Mouse (Mus musculus) lung, embryonic 14.5 days (tissue): ENCODE measurements around the gene Apbb2. TPM values are rescaled to one million over a fixed set of nuclear protein-coding genes. Genes with fewer than 3 reads are reported as not detected.

ENCODE experiments used
- ATAC-seq: fragments of 200-750 bp; cut with Nextera tagmentation; 2 replicates; pipeline ENCODE4 v1.8.0; 2017; ENCODE audit warnings: mild to moderate bottlenecking, moderate TSS enrichment, moderate library complexity; ENCODE audit not compliant: insufficient read depth
- DNase-seq: peaks from one replicate; pipeline ENCODE4 v3.0.0-alpha.2; 2015
- H3K27ac ChIP-seq: fragments of 300-500 bp; sonication (generic); 2 replicates; pipeline ENCODE4 v1.5.1; 2014; ENCODE audit warnings: low read depth, mild to moderate bottlenecking, moderate library complexity
- H3K27me3 ChIP-seq: fragments of 300-500 bp; sonication (generic); 2 replicates; pipeline ENCODE4 v1.6.1; 2014; ENCODE audit warnings: low read length, control low read depth; ENCODE audit not compliant: insufficient read depth
- H3K36me3 ChIP-seq: fragments of 300-500 bp; sonication (generic); 2 replicates; pipeline ENCODE4 v1.6.1; 2014; ENCODE audit warnings: control low read depth; ENCODE audit not compliant: insufficient read depth
- H3K4me1 ChIP-seq: fragments of 300-500 bp; sonication (generic); 2 replicates; pipeline ENCODE4 v1.6.1; 2014; ENCODE audit warnings: antibody characterized with exemption, control low read depth; ENCODE audit not compliant: insufficient read depth
- H3K4me2 ChIP-seq: fragments of 300-500 bp; sonication (generic); 2 replicates; pipeline ENCODE4 v1.6.1; 2014; ENCODE audit warnings: mild to moderate bottlenecking
- H3K4me3 ChIP-seq: fragments of 300-500 bp; sonication (generic); 2 replicates; pipeline ENCODE4 v1.5.1; 2014; ENCODE audit warnings: low read depth, low read length
- H3K9ac ChIP-seq: fragments of 300-500 bp; sonication (generic); 2 replicates; pipeline ENCODE4 v1.6.1; 2014
- H3K9me3 ChIP-seq: fragments of 300-500 bp; sonication (generic); 2 replicates; pipeline ENCODE4 v1.6.1; 2016; ENCODE audit warnings: low read depth, low read length, control low read depth
- CTCF ChIP-seq: IDR thresholded peaks from 2 replicates; pipeline ENCODE4 v1.5.1; 2016; ENCODE audit warnings: antibody characterized with exemption, low read depth
- WGBS: fragments of 180-500 bp; shearing (Covaris S2); extraction: QIAGEN DNeasy Blood & Tissue Kit; methylation state at CpG from one replicate; pipeline ENCODE4 v1.1.7; 2014; 5-methylcytosine and 5-hydroxymethylcytosine counted together
- polyA plus RNA-seq: library from polyadenylated mRNA; unstranded; fragments of >200 nt; fragmentation: Nextera tagmentation; extraction: Ambion mirVana; gene quantifications from 2 replicates; pipeline ENCODE4 v1.2.1, GENCODE M21; 2014

Apbb2 gene
- polyA plus RNA-seq, 1 experiment from 2014 or later, result 54.6 TPM

GRCm38 (mm10) chr5:66553933-66554332 is 64.7 kb downstream of the Apbb2 start:
- H3K27me3 ChIP-seq, result no peaks in the 10 kb centered on the region
- DNase-seq, result no peak
- H3K36me3 ChIP-seq, result no peaks in the 10 kb centered on the region
- H3K27ac ChIP-seq, result no peak overlapping the region
- 0 out of 2 replicates have a peak, but pooled peaks have one; percentile 49 for ATAC-seq
- H3K9me3 ChIP-seq, result peaks cover 5% of the 10 kb centered on the region; the same call in 1 of the 2 replicates
- H3K4me2 ChIP-seq, result no peak overlapping the region
- peaks cover 4% of the 10 kb centered on the region; the same call in 1 of the 2 replicates for H3K4me1 ChIP-seq
- no peak overlapping the region for H3K4me3 ChIP-seq
- no peak overlapping the region for H3K9ac ChIP-seq
- no peak for TF ChIP-seq CTCF

- ATAC-seq (no peak), DNase-seq (no peak)
- no peaks in the 10 kb centered on the region for H3K36me3 ChIP-seq
- no peak overlapping the region for H3K27ac ChIP-seq
- H3K27me3 ChIP-seq, result no peaks in the 10 kb centered on the region
- no peak for TF ChIP-seq CTCF
- no peak overlapping the region for H3K4me3 ChIP-seq
- H3K4me1 ChIP-seq, result peaks cover 7% of the 10 kb centered on the region
- H3K9me3 ChIP-seq, result peaks cover 11% of the 10 kb centered on the region; the same call in 1 of the 2 replicates
- WGBS, result 69% methylated on average over 9 of the region's 9 CpGs
- H3K4me2 ChIP-seq, result no peak overlapping the region
- no peak overlapping the region for H3K9ac ChIP-seq
Observed at GRCm38 (mm10) chr5:66552246-66552645, 66.3 kb downstream of the Apbb2 start.

GRCm38 (mm10) chr5:66550292-66550691 is 68.3 kb downstream of the Apbb2 start:
- Histone ChIP-seq H3K4me3 (no peak overlapping the region), H3K27ac (no peak overlapping the region), H3K27me3 (no peaks in the 10 kb centered on the region), H3K4me2 (no peak overlapping the region), H3K36me3 (no peaks in the 10 kb centered on the region), H3K9me3 (peaks cover 7% of the 10 kb centered on the region; the same call in 1 of the 2 replicates), H3K9ac (no peak overlapping the region), H3K4me1 (peaks cover 15% of the 10 kb centered on the region)
- DNase-seq (no peak), ATAC-seq (no peak)
- no peak for TF ChIP-seq CTCF
- WGBS, result 81% methylated on average over 5 of the region's 5 CpGs

- TF ChIP-seq CTCF, result no peak
- Histone ChIP-seq H3K27me3 (no peaks in the 10 kb centered on the region), H3K4me2 (no peak overlapping the region), H3K9ac (no peak overlapping the region), H3K4me1 (peaks cover 15% of the 10 kb centered on the region), H3K9me3 (peaks cover 7% of the 10 kb centered on the region; the same call in 1 of the 2 replicates), H3K4me3 (no peak overlapping the region), H3K36me3 (no peaks in the 10 kb centered on the region), H3K27ac (no peak overlapping the region)
- WGBS, result 33% methylated on average over 1 of the region's 1 CpGs
- ATAC-seq (no peak), DNase-seq (peak; percentile 26)
Observed at GRCm38 (mm10) chr5:66549691-66550090, 68.9 kb downstream of the Apbb2 start.

GRCm38 (mm10) chr5:66546969-66547511 is 71.5 kb downstream of the Apbb2 start:
- peak; percentile 89 for DNase-seq
- Histone ChIP-seq H3K36me3 (no peaks in the 10 kb centered on the region), H3K9me3 (peaks cover 7% of the 10 kb centered on the region; the same call in 1 of the 2 replicates), H3K27me3 (no peaks in the 10 kb centered on the region), H3K4me1 (peaks cover 11% of the 10 kb centered on the region; the same call in 1 of the 2 replicates), H3K9ac (no peak overlapping the region), H3K4me2 (0 out of 2 replicates have a peak overlapping the region, but pooled peaks have one; percentile 3), H3K27ac (no peak overlapping the region), H3K4me3 (no peak overlapping the region)
- peak; percentile 72 for ATAC-seq
- 31% methylated on average over 12 of the region's 12 CpGs for WGBS
- TF ChIP-seq CTCF, result no peak

- peak; percentile 29 for DNase-seq
Observed at GRCm38 (mm10) chr5:66545573-66546141, 72.9 kb downstream of the Apbb2 start.

GRCm38 (mm10) chr5:66543761-66544160 is 74.8 kb downstream of the Apbb2 start:
- DNase-seq, result peak; percentile 20
- peaks cover 11% of the 10 kb centered on the region; the same call in 1 of the 2 replicates for H3K4me1 ChIP-seq
- no peak for TF ChIP-seq CTCF
- H3K9me3 ChIP-seq, result peaks cover 4% of the 10 kb centered on the region; the same call in 1 of the 2 replicates
- no peak overlapping the region for H3K4me2 ChIP-seq
- H3K27ac ChIP-seq, result no peak overlapping the region
- H3K4me3 ChIP-seq, result no peak overlapping the region
- H3K9ac ChIP-seq, result no peak overlapping the region
- no peaks in the 10 kb centered on the region for H3K36me3 ChIP-seq
- ATAC-seq, result no peak
- 73% methylated on average over 6 of the region's 6 CpGs for WGBS
- H3K27me3 ChIP-seq, result no peaks in the 10 kb centered on the region

More at GRCm38 (mm10) chr5:66545573-66546141, 72.9 kb downstream of the Apbb2 start:
- ATAC-seq, result no peak
- WGBS, result 67% methylated on average over 10 of the region's 10 CpGs
- no peak for TF ChIP-seq CTCF
- no peak overlapping the region for H3K9ac ChIP-seq
- H3K27me3 ChIP-seq, result no peaks in the 10 kb centered on the region
- no peak overlapping the region for H3K4me3 ChIP-seq
- H3K4me1 ChIP-seq, result peaks cover 11% of the 10 kb centered on the region; the same call in 1 of the 2 replicates
- 0 out of 2 replicates have a peak overlapping the region, but pooled peaks have one; percentile 42 for H3K27ac ChIP-seq
- H3K9me3 ChIP-seq, result peaks cover 7% of the 10 kb centered on the region; the same call in 1 of the 2 replicates
- H3K36me3 ChIP-seq, result no peaks in the 10 kb centered on the region
- H3K4me2 ChIP-seq, result no peak overlapping the region
